Mouse (Mus musculus) small intestine, adult 2 months (tissue): Measurements from ENCODE around the gene Gm17087.

ENCODE experiments used
- CTCF ChIP-seq: fragments of 200-500 bp; IDR thresholded peaks from 2 replicates; pipeline ENCODE4 v1.5.1; 2012; ENCODE audit warnings: low read depth, mild to moderate bottlenecking, control low read depth, inconsistent platforms, low read length, moderate library complexity, mixed read lengths; ENCODE audit not compliant: insufficient replicate concordance, insufficient read length; ENCODE audit errors: extremely low read depth
- POLR2A ChIP-seq: fragments of 200-500 bp; IDR thresholded peaks from 2 replicates; pipeline ENCODE4 v1.6.1; 2012; ENCODE audit warnings: low read depth, mild to moderate bottlenecking, control low read depth, inconsistent platforms, low read length, moderate library complexity

GRCm38 (mm10) chr17:8573542-8574260, 7.0 kb upstream of the Gm17087 start:
- TF ChIP-seq POLR2A (no peak), CTCF (no peak)
